Mouse (Mus musculus) CH12.LX (cell line): ENCODE measurements around the gene Phc2.

Experiments used
- CTCF ChIP-seq, 2 experiments: IDR thresholded peaks in 1 of 2; conservative IDR thresholded peaks in 1 of 2; 2 replicates each; pipeline ENCODE4 v1.5.1; 2011 to 2012; ENCODE audit warnings: low read depth in 2 of 2, low read length in 2 of 2, improper control_type of control experiment in 1 of 2, inconsistent platforms in 1 of 2, mild to moderate bottlenecking in 1 of 2, moderate library complexity in 1 of 2
- EP300 ChIP-seq: IDR thresholded peaks from 2 replicates; pipeline ENCODE4 v1.6.1; 2011; ENCODE audit warnings: low read length, improper control_type of control experiment
- TCF12 ChIP-seq: IDR thresholded peaks from 2 replicates; pipeline ENCODE4 v1.6.1; 2014; ENCODE audit warnings: low read depth, mild to moderate bottlenecking, inconsistent platforms, low read length, improper control_type of control experiment

DNA sequence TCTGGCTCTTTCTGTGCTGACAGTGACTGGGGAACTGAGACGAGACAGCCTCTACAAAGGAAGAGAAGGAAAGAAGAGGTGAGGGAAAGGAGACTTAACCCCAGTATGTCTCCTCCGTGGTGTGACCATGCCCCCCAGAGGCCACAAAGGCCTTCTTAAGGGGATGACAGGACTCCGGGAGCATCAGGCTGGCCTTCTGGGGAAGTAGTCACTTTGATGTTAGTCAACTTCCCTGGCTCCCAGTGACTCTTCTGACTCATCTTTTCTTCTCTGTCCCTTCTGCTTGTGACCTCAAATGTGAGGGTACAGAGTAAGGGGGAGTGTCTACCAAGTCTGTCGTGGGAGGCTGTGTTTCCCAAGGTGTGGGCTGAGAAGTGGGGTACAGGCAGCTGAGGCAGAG is 52.9 kb downstream of the Phc2 start:
- TF ChIP-seq CTCF (conservative IDR thresholded peaks at IDR 0.05 in 1 of 2, IDR thresholded peaks at IDR 0.05 in 1 of 2; ENCODE audit: low read depth in 2 of 2, low read length in 2 of 2) (no peak), TCF12 (no peak), EP300 (no peak)
